Mouse (Mus musculus): Measurements from ENCODE around the gene Trim34a.
"Not testable (repeated sequence)": the region's sequence is repeated elsewhere in the genome, so short reads cannot be mapped to it uniquely, and the experiment has no call there.

Gene Trim34a

GRCm38 (mm10) chr7:104244287-104245181, at the start of gene Trim34a:
TSS of gene Trim34a (plus strand) at chr7:104244457.
- peak; percentile 20 for DNase-seq (ENCODE audit: low spot score)

GRCm38 (mm10) chr7:104195885-104196284, 48.4 kb upstream of the Trim34a start, which contains the start of gene Olfr649:
TSS of gene Olfr649 (minus strand) at chr7:104195985.
- no peak for DNase-seq (ENCODE audit: low spot score)

- peak; percentile 58 for DNase-seq (ENCODE audit: low spot score)
Observed at GRCm38 (mm10) chr7:104199822-104200221, 44.4 kb upstream of the Trim34a start.

GRCm38 (mm10) chr7:104206197-104206596, 38.1 kb upstream of the Trim34a start:
- DNase-seq (ENCODE audit: low spot score): no peak

- DNase-seq (ENCODE audit: low spot score): no peak
Observed at GRCm38 (mm10) chr7:104216011-104216535, 28.2 kb upstream of the Trim34a start.

- no peak for DNase-seq (ENCODE audit: low spot score)
Observed at GRCm38 (mm10) chr7:104217881-104218280, 26.4 kb upstream of the Trim34a start.

GRCm38 (mm10) chr7:104218701-104219569, 25.3 kb upstream of the Trim34a start, which contains the start of gene Trim6:
TSS of gene Trim6 (plus strand) at chr7:104218793.
- peak; percentile 8 for DNase-seq (ENCODE audit: low spot score)

- no peak for DNase-seq (ENCODE audit: low spot score)
Observed at GRCm38 (mm10) chr7:104231203-104231602, 13.1 kb upstream of the Trim34a start.

GRCm38 (mm10) chr7:104240857-104241256, 3.4 kb upstream of the Trim34a start:
- no peak for DNase-seq (ENCODE audit: low spot score)

GRCm38 (mm10) chr7:104243616-104244015, 641 bp upstream of the Trim34a start:
- no peak for DNase-seq (ENCODE audit: low spot score)

GRCm38 (mm10) chr7:104260380-104260779, 16.1 kb downstream of the Trim34a start:
- not testable (repeated sequence) for DNase-seq (ENCODE audit: low spot score)

GRCm38 (mm10) chr7:104265335-104265734, 21.1 kb downstream of the Trim34a start:
- DNase-seq (ENCODE audit: low spot score): not testable (repeated sequence)

GRCm38 (mm10) chr7:104279361-104279760, 35.1 kb downstream of the Trim34a start:
- not testable (repeated sequence) for DNase-seq (ENCODE audit: low spot score)

- DNase-seq (ENCODE audit: low spot score): not testable (repeated sequence)
Observed at GRCm38 (mm10) chr7:104287576-104288443, 43.6 kb downstream of the Trim34a start, which contains the start of gene Trim5. TSS of gene Trim5 (minus strand) at chr7:104288094.

- no peak for DNase-seq (ENCODE audit: low spot score)
Observed at GRCm38 (mm10) chr7:104290641-104291040, 46.4 kb downstream of the Trim34a start.

GRCm38 (mm10) chr7:104291638-104292400, 47.6 kb downstream of the Trim34a start:
- DNase-seq (ENCODE audit: low spot score): no peak

Measured in layer of hippocampus, adult 11-12 months (tissue).